Mouse (Mus musculus): ENCODE measurements around the gene Maco1. TPM values are rescaled to one million over a fixed set of nuclear protein-coding genes. Genes with fewer than 3 reads are reported as not detected.

Maco1 gene
- total and polyA plus RNA-seq, 2 experiments = 7.3 to 28.0 TPM

- no peak overlapping the region for H3K27ac ChIP-seq (replicated peaks; ENCODE audit: insufficient read depth, low read depth, low read length)
- H3K27me3 ChIP-seq (ENCODE audit: control insufficient read depth, insufficient read depth, low read length) = no peaks in the 10 kb centered on the region
- H3K79me2 ChIP-seq (ENCODE audit: control insufficient read depth, insufficient read depth, low read length) = peaks cover 12% of the 10 kb centered on the region; the same call in 1 of the 2 replicates
- DNase-seq (ENCODE audit: extremely low read depth, low read depth, low spot score) = no peak
- H3K4me1 ChIP-seq (ENCODE audit: control insufficient read depth, insufficient read depth, low read length) = peaks cover 4% of the 10 kb centered on the region
- H3K9ac ChIP-seq (ENCODE audit: low read depth, low read length) = no peak overlapping the region
- WGBS = 92% methylated on average over 5 of the region's 5 CpGs
- no peak for TF ChIP-seq CTCF (IDR thresholded peaks at IDR 0.05; ENCODE audit: low read depth, low read length)
- TF ChIP-seq POLR2A (IDR thresholded peaks at IDR 0.05; ENCODE audit: extremely low read depth, insufficient read depth, low read length) = no peak
- no peaks in the 10 kb centered on the region for H3K36me3 ChIP-seq (ENCODE audit: control insufficient read depth, insufficient read depth, low read length)
- H3K4me3 ChIP-seq (ENCODE audit: insufficient read depth, low read depth, low read length) = no peak overlapping the region
These were observed 3.4 kb upstream of the Maco1 start for GRCm38 (mm10) chr4:134856501-134856900.

- Histone ChIP-seq H3K9ac (ENCODE audit: low read depth, low read length) (no peak overlapping the region), H3K27me3 (ENCODE audit: control insufficient read depth, insufficient read depth, low read length) (no peaks in the 10 kb centered on the region), H3K4me3 (ENCODE audit: insufficient read depth, low read depth, low read length) (no peak overlapping the region), H3K36me3 (ENCODE audit: control insufficient read depth, insufficient read depth, low read length) (no peaks in the 10 kb centered on the region), H3K79me2 (ENCODE audit: control insufficient read depth, insufficient read depth, low read length) (peaks cover 12% of the 10 kb centered on the region; the same call in 1 of the 2 replicates), H3K27ac (replicated peaks; ENCODE audit: insufficient read depth, low read depth, low read length) (no peak overlapping the region), H3K4me1 (ENCODE audit: control insufficient read depth, insufficient read depth, low read length) (peaks cover 4% of the 10 kb centered on the region)
- TF ChIP-seq POLR2A (IDR thresholded peaks at IDR 0.05; ENCODE audit: extremely low read depth, insufficient read depth, low read length) (no peak), CTCF (IDR thresholded peaks at IDR 0.05; ENCODE audit: low read depth, low read length) (no peak)
- DNase-seq (ENCODE audit: extremely low read depth, low read depth, low spot score) = no peak
- WGBS = 80% methylated on average over 5 of the region's 5 CpGs
These were observed 2.9 kb upstream of the Maco1 start for GRCm38 (mm10) chr4:134856056-134856455.

- H3K36me3 ChIP-seq (ENCODE audit: control insufficient read depth, insufficient read depth, low read length) = no peaks in the 10 kb centered on the region
These were observed 2.2 kb upstream of the Maco1 start for GRCm38 (mm10) chr4:134855371-134855770.

DNA sequence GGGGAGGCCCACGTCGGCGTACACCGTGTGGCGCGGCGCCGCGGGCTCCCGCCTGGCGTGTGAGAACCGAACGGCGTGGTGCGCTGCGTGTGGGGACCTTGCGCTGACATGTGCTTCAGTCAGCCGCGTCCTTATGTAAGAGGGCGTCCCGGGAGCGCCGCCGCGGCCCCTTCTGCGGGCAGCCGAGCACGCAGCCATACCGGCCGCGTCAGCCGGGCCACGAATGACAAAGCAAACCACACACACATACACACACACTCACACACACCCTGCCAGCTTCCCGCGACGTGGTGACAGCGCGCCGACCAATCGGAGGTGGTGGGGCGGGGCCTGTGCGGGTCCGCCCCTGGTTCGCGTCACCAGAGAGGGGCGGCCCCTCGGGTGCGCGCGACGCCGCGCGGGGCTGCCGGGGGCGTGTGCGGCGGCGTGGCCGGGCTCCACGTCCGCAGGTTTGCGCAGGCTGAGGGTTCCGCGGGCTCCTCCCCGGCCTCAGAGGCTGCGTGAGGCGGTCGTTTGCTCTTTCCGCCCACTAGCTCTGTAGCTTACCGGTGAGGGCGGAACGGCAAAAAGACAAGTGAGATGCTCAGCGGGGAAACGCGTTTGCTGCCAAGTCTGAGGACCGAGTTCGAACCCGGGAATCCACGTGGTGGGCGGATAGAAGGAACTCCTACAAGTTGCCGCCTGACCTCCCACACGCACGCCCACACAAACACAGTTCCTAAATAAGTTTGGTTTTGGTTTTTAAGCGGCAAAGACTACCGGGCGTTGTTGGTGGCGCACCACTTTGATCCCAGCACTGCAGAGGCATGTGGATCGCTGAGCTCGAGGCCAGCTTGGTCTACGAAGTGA is 716 bp upstream of the Maco1 start:
- under 1% methylated on average over 91 of the region's 91 CpGs for WGBS
- Histone ChIP-seq H3K79me2 (ENCODE audit: control insufficient read depth, insufficient read depth, low read length) (peaks cover 12% of the 10 kb centered on the region; the same call in 1 of the 2 replicates), H3K4me1 (ENCODE audit: control insufficient read depth, insufficient read depth, low read length) (peaks cover 4% of the 10 kb centered on the region), H3K27me3 (ENCODE audit: control insufficient read depth, insufficient read depth, low read length) (no peaks in the 10 kb centered on the region), H3K4me3 (ENCODE audit: insufficient read depth, low read depth, low read length) (peak overlapping the region; percentile 90), H3K36me3 (ENCODE audit: control insufficient read depth, insufficient read depth, low read length) (no peaks in the 10 kb centered on the region), H3K27ac (replicated peaks; ENCODE audit: insufficient read depth, low read depth, low read length) (peak overlapping the region; percentile 95), H3K9ac (ENCODE audit: low read depth, low read length) (peak overlapping the region; percentile 85)
- TF ChIP-seq CTCF (IDR thresholded peaks at IDR 0.05; ENCODE audit: low read depth, low read length) = 0 out of 2 replicates have a peak, but pooled peaks have one; percentile 6
- peak; percentile 71; the same call in 1 of the 2 replicates for TF ChIP-seq POLR2A (IDR thresholded peaks at IDR 0.05; ENCODE audit: extremely low read depth, insufficient read depth, low read length)
- DNase-seq (ENCODE audit: extremely low read depth, low read depth, low spot score) = peak; percentile 74

More at GRCm38 (mm10) chr4:134855371-134855770, 2.2 kb upstream of the Maco1 start:
- Histone ChIP-seq H3K4me3 (ENCODE audit: insufficient read depth, low read depth, low read length) (no peak overlapping the region), H3K79me2 (ENCODE audit: control insufficient read depth, insufficient read depth, low read length) (peaks cover 12% of the 10 kb centered on the region; the same call in 1 of the 2 replicates), H3K9ac (ENCODE audit: low read depth, low read length) (no peak overlapping the region), H3K4me1 (ENCODE audit: control insufficient read depth, insufficient read depth, low read length) (peaks cover 4% of the 10 kb centered on the region), H3K27me3 (ENCODE audit: control insufficient read depth, insufficient read depth, low read length) (no peaks in the 10 kb centered on the region), H3K27ac (replicated peaks; ENCODE audit: insufficient read depth, low read depth, low read length) (no peak overlapping the region)
- no peak for TF ChIP-seq CTCF (IDR thresholded peaks at IDR 0.05; ENCODE audit: low read depth, low read length)
- no peak for TF ChIP-seq POLR2A (IDR thresholded peaks at IDR 0.05; ENCODE audit: extremely low read depth, insufficient read depth, low read length)
- WGBS = 88% methylated on average over 3 of the region's 3 CpGs
- no peak for DNase-seq (ENCODE audit: extremely low read depth, low read depth, low spot score)

- Histone ChIP-seq H3K79me2 (ENCODE audit: control insufficient read depth, insufficient read depth, low read length) (peaks cover 17% of the 10 kb centered on the region; the same call in 1 of the 2 replicates), H3K27me3 (ENCODE audit: control insufficient read depth, insufficient read depth, low read length) (no peaks in the 10 kb centered on the region), H3K4me1 (ENCODE audit: control insufficient read depth, insufficient read depth, low read length) (peaks cover 11% of the 10 kb centered on the region), H3K27ac (replicated peaks; ENCODE audit: insufficient read depth, low read depth, low read length) (peak overlapping the region; percentile 81), H3K4me3 (ENCODE audit: insufficient read depth, low read depth, low read length) (peak overlapping the region; percentile 92), H3K9ac (ENCODE audit: low read depth, low read length) (peak overlapping the region; percentile 97), H3K36me3 (ENCODE audit: control insufficient read depth, insufficient read depth, low read length) (no peaks in the 10 kb centered on the region)
- no peak for TF ChIP-seq CTCF (IDR thresholded peaks at IDR 0.05; ENCODE audit: low read depth, low read length)
- no peak for TF ChIP-seq POLR2A (IDR thresholded peaks at IDR 0.05; ENCODE audit: extremely low read depth, insufficient read depth, low read length)
- no peak for DNase-seq (ENCODE audit: extremely low read depth, low read depth, low spot score)
- WGBS = 1% methylated on average over 80 of the region's 106 CpGs
These were observed 498 bp downstream of the Maco1 start for GRCm38 (mm10) chr4:134852438-134853255.
